Mouse (Mus musculus): Measurements from ENCODE around the gene Ccdc92.

Ccdc92 gene

GRCm38 (mm10) chr5:124862013-124862866 lies at the start of gene Ccdc92, which contains the start of gene Zfp664:
Ccdc92 (minus strand) TSS chr5:124862424.
Zfp664 (plus strand) TSS chr5:124862691.
- peak; percentile 97 for DNase-seq

- DNase-seq, result peak; percentile 91
Measured at GRCm38 (mm10) chr5:124908860-124909259, 46.6 kb upstream of the Ccdc92 start.

GRCm38 (mm10) chr5:124906890-124907289 lies 44.7 kb upstream of the Ccdc92 start:
- DNase-seq, result no peak

- DNase-seq, result no peak
Measured at GRCm38 (mm10) chr5:124903852-124904251, 41.6 kb upstream of the Ccdc92 start.

GRCm38 (mm10) chr5:124902195-124902594 lies 40.0 kb upstream of the Ccdc92 start:
- no peak for DNase-seq

GRCm38 (mm10) chr5:124901675-124902074 lies 39.5 kb upstream of the Ccdc92 start:
- no peak for DNase-seq

GRCm38 (mm10) chr5:124900738-124901490 lies 38.7 kb upstream of the Ccdc92 start:
- no peak for DNase-seq

GRCm38 (mm10) chr5:124899945-124900631 lies 37.9 kb upstream of the Ccdc92 start:
- DNase-seq, result peak; percentile 94

GRCm38 (mm10) chr5:124896135-124896534 lies 33.9 kb upstream of the Ccdc92 start:
- DNase-seq, result peak; percentile 49

GRCm38 (mm10) chr5:124891921-124892370 lies 29.7 kb upstream of the Ccdc92 start:
- DNase-seq, result no peak

- DNase-seq, result no peak
Measured at GRCm38 (mm10) chr5:124888661-124889060, 26.4 kb upstream of the Ccdc92 start.

- no peak for DNase-seq
Measured at GRCm38 (mm10) chr5:124883877-124884276, 21.7 kb upstream of the Ccdc92 start.

GRCm38 (mm10) chr5:124879801-124880200 lies 17.6 kb upstream of the Ccdc92 start:
- DNase-seq, result no peak

- no peak for DNase-seq
Measured at GRCm38 (mm10) chr5:124879251-124879650, 17.0 kb upstream of the Ccdc92 start.

- DNase-seq, result peak; percentile 31
Measured at GRCm38 (mm10) chr5:124873890-124874601, 11.8 kb upstream of the Ccdc92 start.

- DNase-seq, result no peak
Measured at GRCm38 (mm10) chr5:124873096-124873495, 10.9 kb upstream of the Ccdc92 start.

GRCm38 (mm10) chr5:124872033-124872432 lies 9.8 kb upstream of the Ccdc92 start:
- DNase-seq, result peak; percentile 16

GRCm38 (mm10) chr5:124868981-124869380 lies 6.8 kb upstream of the Ccdc92 start:
- DNase-seq, result peak; percentile 84

- peak; percentile 37 for DNase-seq
Measured at GRCm38 (mm10) chr5:124862871-124863741, 882 bp upstream of the Ccdc92 start.

- DNase-seq, result peak; percentile 15
Measured at GRCm38 (mm10) chr5:124861463-124861862, 761 bp downstream of the Ccdc92 start.

GRCm38 (mm10) chr5:124860013-124860412 lies 2.2 kb downstream of the Ccdc92 start:
- DNase-seq, result peak; percentile 33

Measured in lung, postnatal 10 days (tissue).